Mouse (Mus musculus): Measurements from ENCODE around the gene Sipa1l1.

Gene Sipa1l1

GRCm38 (mm10) chr12:82286068-82286467, 116.9 kb downstream of the Sipa1l1 start:
- intact Hi-C loops (cut with DNase I): no loop called here

DNA sequence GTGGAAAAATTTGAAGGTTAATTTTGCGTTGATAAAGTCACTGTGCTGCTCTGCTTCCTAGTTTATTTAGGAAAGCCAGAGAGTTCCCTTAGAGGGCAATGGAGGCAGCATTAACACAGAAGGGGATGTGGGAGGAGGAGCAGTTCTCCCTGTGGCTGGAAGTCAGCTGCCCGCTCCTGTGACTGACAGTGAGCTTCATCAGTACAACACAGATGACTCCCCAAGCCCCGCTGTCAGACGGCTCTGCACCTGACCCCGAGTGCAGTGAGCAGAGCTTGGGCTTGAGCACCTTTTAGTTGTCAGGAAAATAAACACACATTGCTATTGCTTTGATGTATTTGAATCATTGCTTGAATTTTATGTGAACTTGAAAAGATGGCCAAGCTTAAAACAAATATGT, 117.7 kb downstream of the Sipa1l1 start:
- intact Hi-C loops (cut with DNase I): no loop called here

DNA sequence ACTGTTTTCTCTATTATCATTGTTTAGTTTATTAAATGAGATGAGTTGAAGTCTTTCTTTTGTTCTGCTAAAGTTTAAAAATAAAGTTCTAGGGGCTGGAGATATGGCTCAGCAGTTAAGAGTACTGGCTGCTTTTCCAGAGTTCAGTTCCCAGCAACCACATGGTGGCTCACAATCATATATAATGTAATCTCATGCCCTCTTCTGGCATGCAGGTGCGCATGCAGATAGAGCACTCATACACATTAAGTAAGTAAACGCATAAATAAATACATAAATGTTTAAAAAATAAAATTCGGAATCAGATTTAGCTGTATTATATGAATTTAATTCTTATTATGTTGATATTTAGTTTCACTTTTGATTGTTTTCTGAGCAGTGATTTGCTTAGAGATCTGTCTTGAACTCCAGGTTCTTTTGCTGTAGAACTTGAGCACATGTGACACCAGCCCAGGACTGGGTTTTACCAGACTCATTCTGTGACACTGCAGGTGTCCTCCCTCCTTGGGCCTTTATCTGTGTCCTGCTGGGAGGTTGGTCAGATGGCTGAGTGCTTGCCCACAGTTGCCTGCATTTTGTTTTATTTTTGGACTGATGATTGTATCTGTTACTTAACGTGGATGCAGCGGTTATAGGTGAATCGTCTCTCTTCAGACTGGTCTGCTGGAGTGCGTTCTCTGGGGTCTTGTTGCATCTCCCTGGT, 124.6 kb downstream of the Sipa1l1 start:
- intact Hi-C loops (cut with DNase I): no loop called here

DNA sequence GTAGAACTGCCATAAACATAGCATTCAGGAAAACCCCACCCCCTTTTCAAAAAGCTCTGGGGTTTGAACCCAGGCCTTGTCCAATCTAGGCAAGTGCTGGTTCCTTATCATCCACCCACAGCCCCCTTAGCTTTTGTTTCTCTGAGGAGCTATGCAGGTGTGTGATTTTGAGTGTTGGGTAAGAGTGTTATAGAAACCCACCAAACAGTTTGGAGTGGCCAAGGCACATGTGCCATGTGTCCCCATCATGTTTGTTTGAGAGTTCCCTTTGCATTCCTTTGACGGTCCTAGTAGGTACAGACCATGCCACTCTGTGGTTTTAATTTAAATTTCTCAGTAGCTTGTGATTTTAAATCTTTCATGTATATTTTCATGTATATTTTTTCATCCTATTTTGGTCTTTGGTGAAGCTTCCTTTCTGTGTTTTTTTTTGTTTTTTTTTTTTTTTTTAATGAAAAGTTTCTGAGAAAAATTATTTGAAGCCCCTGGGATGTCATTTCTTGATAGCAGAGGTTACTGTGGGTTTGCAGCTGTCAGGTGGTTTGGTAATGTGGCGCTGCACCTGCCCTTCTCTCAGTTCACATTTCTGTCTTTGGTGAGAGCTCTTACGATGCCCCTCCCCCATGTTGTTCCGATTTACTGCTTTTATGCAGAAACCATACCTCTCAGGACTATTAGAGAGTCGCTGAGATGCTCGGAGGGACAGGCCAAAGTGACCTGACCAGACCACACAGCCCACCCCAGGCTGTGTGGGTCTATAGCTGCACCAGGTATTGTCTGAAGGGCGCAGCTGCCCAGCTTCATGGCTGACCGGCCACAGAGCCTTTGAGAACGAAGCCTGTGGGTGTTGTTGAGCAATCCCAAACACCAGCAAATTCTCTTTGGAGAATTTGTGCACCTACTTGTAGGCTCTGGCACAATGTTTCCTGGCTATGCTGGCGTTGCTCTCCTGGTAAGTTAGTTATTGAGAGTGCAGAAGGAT, 126.1 kb downstream of the Sipa1l1 start:
- intact Hi-C loops (cut with DNase I): no loop called here

GRCm38 (mm10) chr12:82296276-82296675, 127.2 kb downstream of the Sipa1l1 start:
- intact Hi-C loops (cut with DNase I): no loop called here

GRCm38 (mm10) chr12:82297196-82297595, 128.1 kb downstream of the Sipa1l1 start:
- intact Hi-C loops (cut with DNase I): no loop called here

GRCm38 (mm10) chr12:82298662-82299460, 129.7 kb downstream of the Sipa1l1 start:
- intact Hi-C loops (cut with DNase I): no loop called here

- intact Hi-C loops (cut with DNase I): no loop called here
Measured at GRCm38 (mm10) chr12:82304140-82304539, 135.0 kb downstream of the Sipa1l1 start.

GRCm38 (mm10) chr12:82306035-82306434, 136.9 kb downstream of the Sipa1l1 start:
- intact Hi-C loops (cut with DNase I): no loop called here

- intact Hi-C loops (cut with DNase I): no loop called here
Measured at GRCm38 (mm10) chr12:82311593-82311992, 142.5 kb downstream of the Sipa1l1 start.

DNA sequence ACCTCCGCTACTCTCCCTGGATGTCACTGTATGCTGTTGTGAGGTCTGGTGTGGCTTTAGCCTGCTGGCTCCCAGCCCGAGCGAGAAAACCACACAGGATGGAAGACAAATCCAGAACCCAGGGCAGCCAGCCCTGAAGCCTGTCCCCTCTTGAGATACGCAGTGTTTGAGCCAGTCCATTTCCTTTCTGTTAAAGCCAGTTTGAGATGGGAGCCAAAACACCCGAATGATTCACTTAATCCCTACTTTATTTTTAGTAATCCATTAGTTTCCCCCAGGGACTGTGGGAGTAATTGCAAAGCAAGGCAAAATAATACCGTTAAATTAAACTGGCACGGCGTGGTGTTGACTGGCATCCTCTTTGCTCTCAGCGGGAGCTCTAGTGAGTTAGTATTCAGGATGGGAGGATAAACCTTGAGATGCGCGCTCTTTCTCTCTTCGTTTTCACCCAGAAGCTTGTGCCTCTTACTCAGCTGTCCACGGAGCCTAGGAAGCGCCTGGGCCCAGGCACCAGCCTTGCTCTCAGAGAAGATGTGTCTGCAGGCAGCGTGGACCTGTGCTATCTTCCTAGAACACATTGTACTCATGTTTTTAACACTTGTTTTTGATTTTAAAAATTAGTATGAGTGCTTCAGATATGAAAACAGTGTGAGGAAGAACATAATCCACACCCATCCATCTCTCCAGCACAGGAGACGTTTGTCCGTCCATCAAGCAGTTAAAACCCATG, 143.1 kb downstream of the Sipa1l1 start:
- intact Hi-C loops (cut with DNase I): no loop called here

DNA sequence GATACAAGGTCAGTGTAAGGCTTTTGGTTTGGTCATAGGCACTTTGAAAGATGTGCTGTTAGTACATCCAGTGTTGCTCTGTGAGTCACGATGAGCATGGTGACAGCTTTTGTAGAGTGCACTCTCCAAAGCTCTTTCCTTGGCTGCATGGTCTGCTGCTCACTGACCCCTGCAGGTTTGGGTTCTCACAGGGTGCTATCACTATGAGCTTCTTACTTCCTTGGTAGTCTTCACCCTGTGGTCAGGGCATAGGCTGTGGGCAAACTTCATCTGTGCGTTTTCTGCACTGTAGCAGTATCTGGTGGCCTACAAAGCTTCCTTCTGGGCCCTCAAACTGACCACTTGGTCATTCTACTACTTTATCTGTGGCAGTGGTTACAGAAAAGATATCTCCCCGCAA, 144.0 kb downstream of the Sipa1l1 start:
- intact Hi-C loops (cut with DNase I): no loop called here

- intact Hi-C loops (cut with DNase I): no loop called here
Measured at GRCm38 (mm10) chr12:82319436-82320131, 150.5 kb downstream of the Sipa1l1 start.

GRCm38 (mm10) chr12:82320204-82320603, 151.1 kb downstream of the Sipa1l1 start:
- intact Hi-C loops (cut with DNase I): no loop called here

DNA sequence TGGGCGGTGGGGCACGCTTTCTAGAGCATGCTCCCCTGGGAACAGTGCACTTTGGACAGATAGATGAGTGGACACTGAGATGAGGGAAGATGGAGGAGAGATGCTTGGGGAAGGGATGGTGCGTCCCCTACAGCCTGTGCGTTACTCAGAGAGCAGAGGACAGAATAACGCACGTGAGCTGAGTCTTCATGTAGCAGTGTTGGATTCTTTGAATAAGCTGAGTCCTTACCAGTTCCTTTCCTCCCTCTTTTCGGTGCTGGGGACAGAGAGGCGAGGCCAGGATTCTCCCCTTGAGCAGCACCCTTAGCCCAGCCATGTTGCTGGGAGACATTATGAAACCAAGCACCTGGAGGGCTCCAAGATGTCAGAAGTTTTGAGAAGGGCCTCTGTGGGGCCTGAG, 152.3 kb downstream of the Sipa1l1 start:
- intact Hi-C loops (cut with DNase I): no loop called here

DNA sequence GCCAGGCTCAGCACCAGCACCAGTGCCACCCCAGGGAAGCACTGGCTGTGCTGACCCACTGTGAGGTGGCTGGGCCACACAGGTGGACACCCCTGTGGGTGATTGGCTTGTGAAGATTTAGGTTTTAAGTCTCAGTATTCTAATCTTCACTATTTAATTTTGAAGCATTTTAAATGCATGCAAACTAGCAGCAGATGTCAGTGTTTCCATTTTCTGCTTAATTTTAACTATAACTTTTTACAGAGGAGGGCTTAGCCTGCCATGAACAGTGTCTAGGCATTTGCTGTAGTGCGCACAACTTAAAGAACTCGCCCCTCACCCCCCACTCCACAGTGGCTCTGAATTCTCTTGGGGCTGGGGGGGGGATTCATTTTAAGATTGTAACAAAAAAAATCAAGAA, 152.7 kb downstream of the Sipa1l1 start:
- intact Hi-C loops (cut with DNase I): no loop called here

GRCm38 (mm10) chr12:82322759-82323451, 153.8 kb downstream of the Sipa1l1 start:
- intact Hi-C loops (cut with DNase I): no loop called here

- intact Hi-C loops (cut with DNase I): no loop called here
Measured at GRCm38 (mm10) chr12:82324621-82325020, 155.5 kb downstream of the Sipa1l1 start.

GRCm38 (mm10) chr12:82325502-82325901, 156.4 kb downstream of the Sipa1l1 start:
- intact Hi-C loops (cut with DNase I): no loop called here

- intact Hi-C loops (cut with DNase I): no loop called here
Measured at GRCm38 (mm10) chr12:82326438-82326837, 157.3 kb downstream of the Sipa1l1 start.

Measured in adrenal gland (tissue).